In genomic region chr16:72356515-72357357, GRCm38 (mm10) we compare ENCODE assay signal across 9 mouse cellular contexts. TPM values are rescaled to one million over a fixed set of nuclear protein-coding genes. Genes with fewer than 3 reads are reported as not detected.
DNase-seq lines count a peak whose midpoint lies in the region; ATAC-seq and TF ChIP-seq lines count a peak whose summit lies in the region.
"Had no signal": no experiment of that assay in that cellular context is flagged by ENCODE, and none has a peak within 500 bp of the region (broad histone marks: within the 10 kb centered on the region; RNA-seq: fewer than 3 reads in every experiment).

No protein-coding gene starts in this region.

- no peak overlapping the region for H3K27ac ChIP-seq in hindbrain, embryonic 14.5 days
- H3K27ac ChIP-seq in hindbrain, embryonic 13.5 days, result no peak overlapping the region
- H3K27ac ChIP-seq in neural tube, embryonic 11.5 days (ENCODE audit: low read depth, low read length), result no peak overlapping the region
- H3K27ac ChIP-seq in thymus, adult 2 months (ENCODE audit: control insufficient read depth, insufficient read depth, low read length), result no peak overlapping the region
- H3K27ac ChIP-seq: liver, embryonic 15.5 days had no signal

- H3K9me3 ChIP-seq in hindbrain, embryonic 14.5 days (ENCODE audit: control insufficient read depth, low read length), result no peaks in the 10 kb centered on the region
- H3K9me3 ChIP-seq in hindbrain, embryonic 13.5 days, result no peaks in the 10 kb centered on the region
- H3K9me3 ChIP-seq in neural tube, embryonic 11.5 days (ENCODE audit: control insufficient read depth, low read length), result no peaks in the 10 kb centered on the region
- H3K9me3 ChIP-seq: liver, embryonic 15.5 days had no signal

- TF ChIP-seq POLR2A in thymus, adult 2 months (IDR thresholded peaks at IDR 0.05; ENCODE audit: control insufficient read depth, extremely low read depth, insufficient read depth, low read length, poor library complexity), result no peak

- WGBS in hindbrain, embryonic 14.5 days, result 76% methylated on average over 2 of the region's 2 CpGs
- 80% methylated on average over 2 of the region's 2 CpGs for WGBS in hindbrain, embryonic 13.5 days
- 93% methylated on average over 2 of the region's 2 CpGs for WGBS in neural tube, embryonic 11.5 days
- 87% methylated on average over 2 of the region's 2 CpGs for WGBS in thymus, adult 2 months

- no peak for ATAC-seq in hindbrain, embryonic 14.5 days (ENCODE audit: low FRiP score)
- no peak for ATAC-seq in hindbrain, embryonic 13.5 days (ENCODE audit: low FRiP score)
- ATAC-seq in neural tube, embryonic 11.5 days (ENCODE audit: insufficient read depth, low FRiP score, low TSS enrichment), result no peak

- H3K27me3 ChIP-seq in hindbrain, embryonic 14.5 days (ENCODE audit: control insufficient read depth, insufficient read depth, low read length), result no peaks in the 10 kb centered on the region
- H3K27me3 ChIP-seq in hindbrain, embryonic 13.5 days, result no peaks in the 10 kb centered on the region
- no peaks in the 10 kb centered on the region for H3K27me3 ChIP-seq in neural tube, embryonic 11.5 days (ENCODE audit: control insufficient read depth, insufficient read depth, low read length)
- no peaks in the 10 kb centered on the region for H3K27me3 ChIP-seq in thymus, adult 2 months (ENCODE audit: control insufficient read depth, insufficient read depth, low read length)
- H3K27me3 ChIP-seq: liver, embryonic 15.5 days had no signal

- H3K36me3 ChIP-seq in hindbrain, embryonic 14.5 days (replicated peaks; ENCODE audit: control insufficient read depth, insufficient read depth), result no peaks in the 10 kb centered on the region
- H3K36me3 ChIP-seq in hindbrain, embryonic 13.5 days, result no peaks in the 10 kb centered on the region
- no peaks in the 10 kb centered on the region for H3K36me3 ChIP-seq in neural tube, embryonic 11.5 days (ENCODE audit: control insufficient read depth, insufficient read depth, low read length)
- H3K36me3 ChIP-seq in thymus, adult 2 months (ENCODE audit: control insufficient read depth, insufficient read depth, low read length), result no peaks in the 10 kb centered on the region
- H3K36me3 ChIP-seq: liver, embryonic 15.5 days had no signal

- peak; percentile 83 for DNase-seq in hindbrain, embryonic 14.5 days (ENCODE audit: low spot score)
- peak; percentile 23 for DNase-seq in neural tube, embryonic 11.5 days (ENCODE audit: low spot score)
- DNase-seq in neural tube, embryonic 10.5 days (ENCODE audit: extremely low spot score, low spot score), result no peak
- peak; percentile 4 for DNase-seq in c-Kit-positive CD71-positive TER-119-negative erythroid progenitor cells, embryonic 14.5 days (ENCODE audit: low read depth)
- DNase-seq in retina, embryonic 14.5 days (ENCODE audit: low spot score), result peak; percentile 78
- no peak for DNase-seq in thymus, adult 2 months
- no peak for DNase-seq in right cerebral cortex, postnatal 25 days

- H3K9ac ChIP-seq in hindbrain, embryonic 14.5 days, result no peak overlapping the region
- H3K9ac ChIP-seq in hindbrain, embryonic 13.5 days, result no peak overlapping the region
- H3K9ac ChIP-seq in neural tube, embryonic 11.5 days (ENCODE audit: low read length), result no peak overlapping the region
- H3K9ac ChIP-seq: liver, embryonic 15.5 days had no signal

- no peak for TF ChIP-seq CTCF in thymus, adult 2 months (IDR thresholded peaks at IDR 0.05; ENCODE audit: borderline replicate concordance, control insufficient read depth, extremely low read depth, insufficient read depth, low read length, poor library complexity)

- H3K4me3 ChIP-seq in hindbrain, embryonic 14.5 days (replicated peaks; ENCODE audit: low read length), result no peak overlapping the region
- H3K4me3 ChIP-seq in hindbrain, embryonic 13.5 days, result no peak overlapping the region
- H3K4me3 ChIP-seq in neural tube, embryonic 11.5 days (ENCODE audit: low read depth, low read length), result no peak overlapping the region
- H3K4me3 ChIP-seq in thymus, adult 2 months (ENCODE audit: control insufficient read depth, insufficient read depth, low read length), result no peak overlapping the region
- H3K4me3 ChIP-seq: liver, embryonic 15.5 days had no signal

- no peaks in the 10 kb centered on the region for H3K4me1 ChIP-seq in hindbrain, embryonic 14.5 days (replicated peaks; ENCODE audit: control insufficient read depth, insufficient read depth, low read length)
- H3K4me1 ChIP-seq in hindbrain, embryonic 13.5 days (replicated peaks), result no peaks in the 10 kb centered on the region
- H3K4me1 ChIP-seq in neural tube, embryonic 11.5 days (ENCODE audit: control insufficient read depth, insufficient read depth, low read length), result no peaks in the 10 kb centered on the region
- H3K4me1 ChIP-seq in thymus, adult 2 months (replicated peaks; ENCODE audit: control insufficient read depth, insufficient read depth, low read length), result no peaks in the 10 kb centered on the region
- H3K4me1 ChIP-seq: liver, embryonic 15.5 days had no signal

- no peak overlapping the region for H3K4me2 ChIP-seq in hindbrain, embryonic 14.5 days (replicated peaks)
- no peak overlapping the region for H3K4me2 ChIP-seq in hindbrain, embryonic 13.5 days
- no peak overlapping the region for H3K4me2 ChIP-seq in neural tube, embryonic 11.5 days (ENCODE audit: low read depth)
- H3K4me2 ChIP-seq: liver, embryonic 15.5 days had no signal

RNA-seq across cellular contexts. Expression of gene Robo1, which starts 48.6 kb away (rescaled TPM):
- 47.5 and 49.6 TPM in 2 replicates for polyA plus RNA-seq in hindbrain, embryonic 14.5 days (2014; fragmentation: Nextera tagmentation; extraction: Ambion mirVana)
- polyA plus RNA-seq in hindbrain, embryonic 13.5 days (2015; fragmentation: Nextera tagmentation; extraction: Ambion mirVana), result 54.4 and 55.4 TPM in 2 replicates
- polyA plus RNA-seq in neural tube, embryonic 11.5 days (2014; fragmentation: Nextera tagmentation; extraction: Ambion mirVana), result 58.3 and 59.3 TPM in 2 replicates
- 3.8 and 5.8 TPM in 2 replicates for polyA plus RNA-seq in thymus, adult 2 months (2012; rRNA removed)

Comparison
In these comparisons a context has a peak if more than half of its experiments do, and no peak if none do; other contexts are left out.
1. DNase-seq: peak in hindbrain, embryonic 14.5 days (single experiment), neural tube, embryonic 11.5 days (single experiment), c-Kit-positive CD71-positive TER-119-negative erythroid progenitor cells, embryonic 14.5 days (single experiment) and retina, embryonic 14.5 days (single experiment); none in neural tube, embryonic 10.5 days (single experiment), thymus, adult 2 months (single experiment) and right cerebral cortex, postnatal 25 days (single experiment).